Mouse (Mus musculus): ENCODE measurements around the gene Tyw1.

Tyw1 gene

GRCm38 (mm10) chr5:130386418-130386817, 131.0 kb downstream of the Tyw1 start:
- DNase-seq (ENCODE audit: inconsistent ontology term), result no peak

All from Muller cell, postnatal 12 days (primary cell).